Comparison of ENCODE assay signal across 18 mouse cellular contexts in genomic region chr2:37565579-37565978, GRCm38 (mm10). TPM values are rescaled to one million over a fixed set of nuclear protein-coding genes. Genes with fewer than 3 reads are reported as not detected.
DNase-seq lines count a peak whose midpoint lies in the region; ATAC-seq and TF ChIP-seq lines count a peak whose summit lies in the region.
"Had no signal": no experiment of that assay in that cellular context is flagged by ENCODE, and none has a peak within 500 bp of the region (broad histone marks: within the 10 kb centered on the region; RNA-seq: fewer than 3 reads in every experiment).

No protein-coding gene starts in this region.

- H3K27ac ChIP-seq in gastrocnemius, adult 2 months, result no peak overlapping the region
- H3K27ac ChIP-seq: embryonic facial prominence, embryonic 15.5 days; forebrain, embryonic 12.5 days; heart, adult 2 months; limb, embryonic 12.5 days; lung, embryonic 15.5 days had no signal

- peak; percentile 40 for DNase-seq in thymus, postnatal 0 days (ENCODE audit: low spot score)
- no peak for DNase-seq in thymus, postnatal 10 days (ENCODE audit: low spot score in 2 of 2)
- no peak for DNase-seq in ovary, adult 18-20 months (ENCODE audit: low spot score)
- no peak for DNase-seq in gastrocnemius, adult 2 months
- DNase-seq in right cerebral cortex, postnatal 14 days, result no peak
- DNase-seq: heart, postnatal 36 days; kidney, adult 18-20 months; kidney, postnatal 4 days; layer of hippocampus, postnatal 36 days; right cerebral cortex, postnatal 4 days had no signal

- H3K4me3 ChIP-seq in gastrocnemius, adult 2 months, result no peak overlapping the region
- H3K4me3 ChIP-seq: embryonic facial prominence, embryonic 15.5 days; forebrain, embryonic 12.5 days; heart, adult 2 months; limb, embryonic 12.5 days; lung, embryonic 15.5 days; myocyte had no signal

- intact Hi-C loops in gastrocnemius, adult 2 months (cut with DNase I), result no loop called here

- ATAC-seq in common myeloid progenitor, adult 5-6 weeks (replicated peaks; ENCODE audit: low read depth, poor library complexity, severe bottlenecking), result peak; percentile 99
- ATAC-seq in megakaryocyte progenitor cell, adult 5-6 weeks (replicated peaks; ENCODE audit: poor library complexity), result peak; percentile 92

- no peak for TF ChIP-seq CTCF in gastrocnemius, adult 2 months (IDR thresholded peaks at IDR 0.05)

RNA-seq across cellular contexts. Expression of gene Gpr21, which starts 49.4 kb away (rescaled TPM):
- 0.19 and 0.29 TPM in 2 replicates for polyA plus RNA-seq in thymus, postnatal 0 days (2015; fragmentation: Nextera tagmentation; extraction: Ambion mirVana)
- total RNA-seq in common myeloid progenitor, adult 5-6 weeks (2017), result 1.2 and 2.1 TPM in 2 replicates
- total RNA-seq in megakaryocyte progenitor cell, adult 5-6 weeks (2015), result 1.5 and 1.7 TPM in 2 replicates
- 0.29 and 0.88 TPM in 2 replicates for total RNA-seq in megakaryocyte progenitor cell, adult 5-6 weeks (2017)
- total RNA-seq in gastrocnemius, adult 2 months (2021), result under 1 TPM; 0.50 to 0.71 TPM
